Mouse (Mus musculus) myocyte (in vitro differentiated cells): ENCODE data around the gene Apon.

Experiments
- POLR2A ChIP-seq: IDR thresholded peaks from one replicate; pipeline ENCODE4 v1.6.1; 2011; ENCODE audit warnings: low read depth, mild to moderate bottlenecking, control low read depth, moderate library complexity; ENCODE audit not compliant: insufficient read length
- POLR2AphosphoS2 ChIP-seq: IDR thresholded peaks from one replicate; pipeline ENCODE4 v1.6.1; 2011; ENCODE audit warnings: low read depth, control low read depth; ENCODE audit not compliant: insufficient read length
- USF1 ChIP-seq: IDR thresholded peaks from one replicate; pipeline ENCODE4 v1.6.1; 2011; ENCODE audit warnings: low read depth, mild to moderate bottlenecking, control low read depth, moderate library complexity

- TF ChIP-seq USF1 (no peak), POLR2AphosphoS2 (no peak), POLR2A (no peak)
These were observed 22.8 kb upstream of the Apon start for GRCm38 (mm10) chr10:128231146-128231545.
